Mouse (Mus musculus) embryonic facial prominence, embryonic 10.5 days (tissue): ENCODE measurements around the gene Rara. TPM values are rescaled to one million over a fixed set of nuclear protein-coding genes. Genes with fewer than 3 reads are reported as not detected.

Source experiments
- DNase-seq: peaks from one replicate; pipeline ENCODE4 v3.0.0-alpha.2; 2017; ENCODE audit warnings: low spot score
- H3K27ac ChIP-seq: fragments of 300-500 bp; sonication (generic); replicated peaks from 2 replicates; pipeline ENCODE4 v1.5.1; 2016; ENCODE audit warnings: mild to moderate bottlenecking
- H3K27me3 ChIP-seq: fragments of 300-500 bp; sonication (generic); replicated peaks from 2 replicates; pipeline ENCODE4 v1.6.1; 2016; ENCODE audit warnings: low read depth, mild to moderate bottlenecking; ENCODE audit not compliant: poor library complexity, severe bottlenecking
- H3K36me3 ChIP-seq: fragments of 300-500 bp; sonication (generic); replicated peaks from 2 replicates; pipeline ENCODE4 v1.6.1; 2016; ENCODE audit warnings: mild to moderate bottlenecking, moderate library complexity
- H3K4me1 ChIP-seq: fragments of 300-500 bp; sonication (generic); 2 replicates; pipeline ENCODE4 v1.6.1; 2016
- H3K4me3 ChIP-seq: fragments of 300-500 bp; sonication (generic); 2 replicates; pipeline ENCODE4 v1.5.1; 2016; ENCODE audit warnings: mild to moderate bottlenecking, moderate library complexity
- H3K9me3 ChIP-seq: fragments of 300-500 bp; sonication (generic); 2 replicates; pipeline ENCODE4 v1.6.1; 2016; ENCODE audit warnings: mild to moderate bottlenecking
- WGBS: fragments of 180-500 bp; shearing (Covaris S2); methylation state at CpG from one replicate; pipeline ENCODE4 v1.1.7; 2016; 5-methylcytosine and 5-hydroxymethylcytosine counted together
- polyA plus RNA-seq: library from polyadenylated mRNA; unstranded; fragments of >200 nt; fragmentation: Nextera tagmentation; extraction: Ambion mirVana; gene quantifications from 2 replicates; pipeline ENCODE4 v1.2.1, GENCODE M21; 2016

Rara gene
- polyA plus RNA-seq, 1 experiment from 2014 or later, result 35.6 TPM

- Histone ChIP-seq H3K4me1 (peaks cover 86% of the 10 kb centered on the region), H3K9me3 (no peaks in the 10 kb centered on the region), H3K27me3 (no peaks in the 10 kb centered on the region), H3K4me3 (no peak overlapping the region), H3K36me3 (peaks cover 56% of the 10 kb centered on the region), H3K27ac (peak overlapping the region; percentile 30; the same call in 1 of the 2 replicates)
- 75% methylated on average over 16 of the region's 16 CpGs for WGBS
- DNase-seq, result no peak
These were observed 23.6 kb downstream of the Rara start for GRCm38 (mm10) chr11:98951026-98951906.

- H3K27ac ChIP-seq, result no peak overlapping the region
- peaks cover 83% of the 10 kb centered on the region for H3K4me1 ChIP-seq
- no peak overlapping the region for H3K4me3 ChIP-seq
- WGBS, result 62% methylated on average over 1 of the region's 1 CpGs
- no peaks in the 10 kb centered on the region for H3K27me3 ChIP-seq
- H3K36me3 ChIP-seq, result peaks cover 63% of the 10 kb centered on the region
- no peak for DNase-seq
- H3K9me3 ChIP-seq, result no peaks in the 10 kb centered on the region
These were observed 24.5 kb downstream of the Rara start for GRCm38 (mm10) chr11:98952111-98952510.

GRCm38 (mm10) chr11:98952736-98953135, 25.1 kb downstream of the Rara start:
- peaks cover 77% of the 10 kb centered on the region for H3K4me1 ChIP-seq

GRCm38 (mm10) chr11:98953361-98953760, 25.7 kb downstream of the Rara start:
- peak overlapping the region; percentile 82 for H3K27ac ChIP-seq
- H3K9me3 ChIP-seq, result no peaks in the 10 kb centered on the region
- peak; percentile 39 for DNase-seq
- WGBS, result 6% methylated on average over 2 of the region's 2 CpGs
- H3K4me1 ChIP-seq, result peaks cover 71% of the 10 kb centered on the region
- H3K4me3 ChIP-seq, result peak overlapping the region; percentile 42
- no peaks in the 10 kb centered on the region for H3K27me3 ChIP-seq
- H3K36me3 ChIP-seq, result peaks cover 66% of the 10 kb centered on the region

More at GRCm38 (mm10) chr11:98952736-98953135, 25.1 kb downstream of the Rara start:
- Histone ChIP-seq H3K27me3 (no peaks in the 10 kb centered on the region), H3K4me3 (peak overlapping the region; percentile 42; the same call in 1 of the 2 replicates), H3K9me3 (no peaks in the 10 kb centered on the region), H3K27ac (peak overlapping the region; percentile 82), H3K36me3 (peaks cover 64% of the 10 kb centered on the region)
- no peak for DNase-seq
- WGBS, result 55% methylated on average over 2 of the region's 2 CpGs

- H3K27me3 ChIP-seq, result no peaks in the 10 kb centered on the region
- H3K4me1 ChIP-seq, result peaks cover 72% of the 10 kb centered on the region
- peaks cover 71% of the 10 kb centered on the region for H3K36me3 ChIP-seq
- no peaks in the 10 kb centered on the region for H3K9me3 ChIP-seq
- DNase-seq, result no peak
- H3K4me3 ChIP-seq, result peak overlapping the region; percentile 42
- peak overlapping the region; percentile 82 for H3K27ac ChIP-seq
- WGBS, result 23% methylated on average over 13 of the region's 13 CpGs
These were observed 26.3 kb downstream of the Rara start for GRCm38 (mm10) chr11:98953835-98954320.

- Histone ChIP-seq H3K36me3 (peaks cover 66% of the 10 kb centered on the region), H3K4me3 (peak overlapping the region; percentile 42), H3K9me3 (no peaks in the 10 kb centered on the region), H3K27ac (peak overlapping the region; percentile 82), H3K4me1 (peaks cover 72% of the 10 kb centered on the region), H3K27me3 (no peaks in the 10 kb centered on the region)
- WGBS, result 5% methylated on average over 10 of the region's 10 CpGs
- peak; percentile 88 for DNase-seq
These were observed 26.8 kb downstream of the Rara start for GRCm38 (mm10) chr11:98954373-98954772.

- WGBS, result 13% methylated on average over 17 of the region's 17 CpGs
- Histone ChIP-seq H3K27me3 (no peaks in the 10 kb centered on the region), H3K4me3 (peak overlapping the region; percentile 42), H3K4me1 (peaks cover 72% of the 10 kb centered on the region), H3K27ac (peak overlapping the region; percentile 82), H3K36me3 (peaks cover 59% of the 10 kb centered on the region), H3K9me3 (no peaks in the 10 kb centered on the region)
- DNase-seq, result peak; percentile 38
These were observed 27.4 kb downstream of the Rara start for GRCm38 (mm10) chr11:98954801-98955706.

GRCm38 (mm10) chr11:98955707-98956235, 28.2 kb downstream of the Rara start:
- no peak for DNase-seq
- Histone ChIP-seq H3K4me1 (peaks cover 72% of the 10 kb centered on the region), H3K9me3 (no peaks in the 10 kb centered on the region), H3K36me3 (peaks cover 52% of the 10 kb centered on the region), H3K27me3 (no peaks in the 10 kb centered on the region), H3K4me3 (peak overlapping the region; percentile 42; the same call in 1 of the 2 replicates), H3K27ac (peak overlapping the region; percentile 82)
- WGBS, result 31% methylated on average over 7 of the region's 7 CpGs

GRCm38 (mm10) chr11:98956340-98956739, 28.7 kb downstream of the Rara start:
- Histone ChIP-seq H3K27ac (no peak overlapping the region), H3K4me1 (peaks cover 72% of the 10 kb centered on the region), H3K4me3 (no peak overlapping the region), H3K36me3 (peaks cover 46% of the 10 kb centered on the region), H3K9me3 (no peaks in the 10 kb centered on the region), H3K27me3 (peaks cover 1% of the 10 kb centered on the region; the same call in 1 of the 2 replicates)
- no peak for DNase-seq
- 83% methylated on average over 10 of the region's 10 CpGs for WGBS

- H3K4me1 ChIP-seq, result peaks cover 79% of the 10 kb centered on the region
- under 1% methylated on average over 43 of the region's 43 CpGs for WGBS
- peak; percentile 73 for DNase-seq
- H3K4me3 ChIP-seq, result peak overlapping the region; percentile 77
- H3K36me3 ChIP-seq, result peaks cover 29% of the 10 kb centered on the region
- peaks cover 9% of the 10 kb centered on the region; the same call in 1 of the 2 replicates for H3K27me3 ChIP-seq
- H3K27ac ChIP-seq, result peak overlapping the region; percentile 88
- no peaks in the 10 kb centered on the region for H3K9me3 ChIP-seq
These were observed 32.1 kb downstream of the Rara start for GRCm38 (mm10) chr11:98959437-98960312.

- H3K4me1 ChIP-seq, result peaks cover 79% of the 10 kb centered on the region
- peaks cover 29% of the 10 kb centered on the region for H3K36me3 ChIP-seq
- H3K9me3 ChIP-seq, result no peaks in the 10 kb centered on the region
- DNase-seq, result peak; percentile 89
- peaks cover 9% of the 10 kb centered on the region; the same call in 1 of the 2 replicates for H3K27me3 ChIP-seq
- WGBS, result under 1% methylated on average over 53 of the region's 53 CpGs
- H3K4me3 ChIP-seq, result peak overlapping the region; percentile 77
- peak overlapping the region; percentile 88 for H3K27ac ChIP-seq
These were observed 32.8 kb downstream of the Rara start for GRCm38 (mm10) chr11:98960313-98960906.
